Mouse (Mus musculus) thymus, postnatal 4 days (tissue): ENCODE results near the gene Arhgap21.
"Not testable (repeated sequence)": the region's sequence is repeated elsewhere in the genome, so short reads cannot be mapped to it uniquely, and the experiment has no call there.

Experiments
- DNase-seq: peaks from one replicate; pipeline ENCODE4 v3.0.0; 2021

Arhgap21 gene

GRCm38 (mm10) chr2:20939367-20939766 lies 29.3 kb downstream of the Arhgap21 start:
- DNase-seq = no peak

- DNase-seq = no peak
Measured at GRCm38 (mm10) chr2:20936609-20937221, 32.0 kb downstream of the Arhgap21 start.

GRCm38 (mm10) chr2:20934406-20934805 lies 34.3 kb downstream of the Arhgap21 start:
- no peak for DNase-seq

GRCm38 (mm10) chr2:20932748-20933313 lies 35.9 kb downstream of the Arhgap21 start:
- DNase-seq = no peak

- not testable (repeated sequence) for DNase-seq
Measured at GRCm38 (mm10) chr2:20931761-20932160, 36.9 kb downstream of the Arhgap21 start.

GRCm38 (mm10) chr2:20928454-20928853 lies 40.2 kb downstream of the Arhgap21 start:
- DNase-seq = no peak

GRCm38 (mm10) chr2:20924938-20925337 lies 43.7 kb downstream of the Arhgap21 start:
- no peak for DNase-seq

GRCm38 (mm10) chr2:20922366-20922765 lies 46.3 kb downstream of the Arhgap21 start:
- no peak for DNase-seq

- no peak for DNase-seq
Measured at GRCm38 (mm10) chr2:20921558-20921957, 47.1 kb downstream of the Arhgap21 start.

GRCm38 (mm10) chr2:20921021-20921420 lies 47.7 kb downstream of the Arhgap21 start:
- no peak for DNase-seq

GRCm38 (mm10) chr2:20914531-20915320 lies 54.0 kb downstream of the Arhgap21 start:
- no peak for DNase-seq

- no peak for DNase-seq
Measured at GRCm38 (mm10) chr2:20913019-20913415, 55.7 kb downstream of the Arhgap21 start.

- DNase-seq = no peak
Measured at GRCm38 (mm10) chr2:20912348-20913018, 56.2 kb downstream of the Arhgap21 start.

GRCm38 (mm10) chr2:20910446-20910845 lies 58.2 kb downstream of the Arhgap21 start:
- no peak for DNase-seq

GRCm38 (mm10) chr2:20909404-20909803 lies 59.3 kb downstream of the Arhgap21 start:
- no peak for DNase-seq

- no peak for DNase-seq
Measured at GRCm38 (mm10) chr2:20907291-20907690, 61.4 kb downstream of the Arhgap21 start.

- no peak for DNase-seq
Measured at GRCm38 (mm10) chr2:20905411-20905810, 63.3 kb downstream of the Arhgap21 start.

- DNase-seq = no peak
Measured at GRCm38 (mm10) chr2:20902981-20903645, 65.6 kb downstream of the Arhgap21 start.

- DNase-seq = no peak
Measured at GRCm38 (mm10) chr2:20901916-20902315, 66.8 kb downstream of the Arhgap21 start.

- DNase-seq = peak; percentile 35
Measured at GRCm38 (mm10) chr2:20899301-20899700, 69.4 kb downstream of the Arhgap21 start.

- peak; percentile 73 for DNase-seq
Measured at GRCm38 (mm10) chr2:20898684-20899083, 70.0 kb downstream of the Arhgap21 start.

- no peak for DNase-seq
Measured at GRCm38 (mm10) chr2:20896446-20896845, 72.2 kb downstream of the Arhgap21 start.
